Mouse (Mus musculus) cerebellum, adult 2 months (tissue): ENCODE measurements at regions not wholly inside any gene's neighbourhood (a gene's known extent, or its start where the extent isn't known, plus 50 kb on each side); places are given as distances from the start of the nearest gene placed in this dataset.

Source experiments
- CTCF ChIP-seq: fragments of 200-500 bp; IDR thresholded peaks from 2 replicates; pipeline ENCODE4 v1.5.1; 2011; ENCODE audit warnings: low read depth, mild to moderate bottlenecking, control low read depth, low read length, moderate library complexity, borderline replicate concordance; ENCODE audit not compliant: insufficient read depth
- POLR2A ChIP-seq: fragments of 200-500 bp; IDR thresholded peaks from 2 replicates; pipeline ENCODE4 v1.6.1; 2011; ENCODE audit warnings: low read length, control low read depth, borderline replicate concordance; ENCODE audit not compliant: insufficient read depth

- TF ChIP-seq CTCF, result no peak
- TF ChIP-seq POLR2A, result no peak
Measured at GRCm38 (mm10) chr3:104577228-104577927, 61.1 kb upstream of the Slc16a1 start.
